Mouse (Mus musculus): ENCODE data around the gene Ifnar2. TPM values are rescaled to one million over a fixed set of nuclear protein-coding genes. Genes with fewer than 3 reads are reported as not detected.

The Ifnar2 gene
- polyA plus RNA-seq, 1 experiment from 2014 or later, result 53.9 TPM

DNA sequence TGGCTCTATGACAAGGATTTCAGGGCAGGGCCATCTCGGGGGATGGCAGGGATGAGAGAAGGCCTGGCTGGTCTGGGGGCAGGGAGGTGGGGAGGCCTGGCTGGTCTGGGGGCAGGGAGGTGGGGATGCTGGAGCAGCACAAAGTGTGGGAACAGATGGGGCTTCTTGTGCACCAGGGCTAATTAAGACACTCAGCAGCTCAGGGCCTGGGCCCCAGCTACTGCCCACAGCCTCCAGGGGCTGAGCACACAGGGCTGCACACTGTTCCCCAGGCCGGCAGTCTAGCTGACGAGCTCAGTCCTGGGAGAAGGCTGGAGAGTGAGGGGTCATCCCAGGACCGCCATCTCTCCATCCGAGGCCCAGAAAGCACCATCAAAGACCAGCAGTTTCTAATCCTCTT, 35.1 kb upstream of the Ifnar2 start:
- WGBS (ENCODE audit: insufficient replicate concordance), result 60% methylated on average over 5 of the region's 5 CpGs
- H3K4me1 ChIP-seq (ENCODE audit: control insufficient read depth, insufficient read depth, low read length), result no peaks in the 10 kb centered on the region
- no peak overlapping the region for H3K4me3 ChIP-seq (ENCODE audit: low read depth, low read length)
- no peak for ATAC-seq (replicated peaks; ENCODE audit: insufficient number of reproducible peaks, low FRiP score, low TSS enrichment)
- no peaks in the 10 kb centered on the region for H3K9me3 ChIP-seq (replicated peaks; ENCODE audit: control insufficient read depth, low read length)
- H3K9ac ChIP-seq (ENCODE audit: low read depth, low read length), result no peak overlapping the region
- H3K27me3 ChIP-seq (ENCODE audit: control insufficient read depth, insufficient read depth, low read length), result no peaks in the 10 kb centered on the region
- no peak overlapping the region for H3K27ac ChIP-seq (ENCODE audit: low read depth, low read length)
- H3K36me3 ChIP-seq (ENCODE audit: control insufficient read depth, insufficient read depth, low read length), result no peaks in the 10 kb centered on the region
- no peak overlapping the region for H3K4me2 ChIP-seq

DNA sequence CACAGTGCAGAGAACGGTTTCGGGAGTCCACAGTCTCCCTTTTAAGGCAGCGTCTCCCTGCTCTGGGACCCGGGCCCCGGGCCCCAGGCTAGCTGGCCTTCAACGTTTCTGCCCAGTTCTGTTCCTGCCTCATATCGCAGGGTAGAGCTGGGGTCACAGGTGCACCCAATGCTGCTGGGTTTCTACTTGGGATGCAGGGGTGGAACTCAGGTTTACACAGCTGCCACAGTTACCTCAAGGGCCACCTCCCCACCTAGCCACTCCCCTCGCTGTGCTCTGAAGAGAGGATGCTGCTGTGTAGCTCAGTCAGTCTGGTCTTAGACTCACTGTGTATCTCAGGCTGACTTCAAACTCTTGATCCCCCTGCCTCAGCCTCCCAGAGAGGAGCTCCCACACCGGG, 26.1 kb upstream of the Ifnar2 start:
- Histone ChIP-seq H3K4me2 (no peak overlapping the region), H3K4me1 (ENCODE audit: control insufficient read depth, insufficient read depth, low read length) (no peaks in the 10 kb centered on the region), H3K9ac (ENCODE audit: low read depth, low read length) (no peak overlapping the region), H3K9me3 (replicated peaks; ENCODE audit: control insufficient read depth, low read length) (no peaks in the 10 kb centered on the region), H3K36me3 (ENCODE audit: control insufficient read depth, insufficient read depth, low read length) (no peaks in the 10 kb centered on the region), H3K27me3 (ENCODE audit: control insufficient read depth, insufficient read depth, low read length) (peaks cover 5% of the 10 kb centered on the region), H3K27ac (ENCODE audit: low read depth, low read length) (no peak overlapping the region), H3K4me3 (ENCODE audit: low read depth, low read length) (no peak overlapping the region)
- ATAC-seq (replicated peaks; ENCODE audit: insufficient number of reproducible peaks, low FRiP score, low TSS enrichment), result no peak
- WGBS (ENCODE audit: insufficient replicate concordance), result 70% methylated on average over 9 of the region's 9 CpGs

DNA sequence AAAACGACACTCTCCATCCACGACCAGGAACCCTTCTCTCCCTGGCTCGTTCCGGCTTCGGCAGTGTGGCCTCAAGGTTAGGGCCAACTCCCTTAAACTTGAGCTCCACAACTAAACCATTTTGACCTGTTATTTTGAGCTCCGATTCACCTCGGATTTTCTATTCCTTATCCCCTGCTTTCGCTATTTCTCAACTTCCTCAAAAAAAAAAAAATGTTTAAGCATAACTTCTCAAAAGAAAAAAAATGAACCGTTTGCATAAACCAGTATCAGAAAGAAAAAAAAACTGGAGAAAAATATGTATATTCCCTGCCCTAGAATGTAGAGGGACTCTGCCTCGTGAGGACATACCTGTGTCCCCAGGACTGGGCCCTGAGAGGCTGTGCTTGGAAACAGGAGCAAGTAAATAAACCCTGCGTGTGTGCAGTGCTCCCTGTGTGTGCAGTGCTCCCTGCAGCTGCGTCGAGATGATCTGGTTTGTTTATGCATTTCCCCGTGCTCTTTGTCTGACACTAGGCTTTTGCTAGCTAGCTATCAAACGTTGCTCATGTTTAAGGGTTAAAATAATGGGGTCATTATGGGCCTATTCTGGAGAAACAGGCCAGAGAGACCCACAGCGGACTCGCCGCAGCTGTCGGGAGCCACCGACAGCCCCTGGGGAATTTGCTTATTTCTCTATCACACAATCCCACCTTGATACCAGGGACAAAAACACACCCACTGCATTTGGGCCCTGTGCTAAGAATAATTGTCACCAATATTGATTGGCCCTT, 24.9 kb upstream of the Ifnar2 start:
- peaks cover 6% of the 10 kb centered on the region for H3K27me3 ChIP-seq (ENCODE audit: control insufficient read depth, insufficient read depth, low read length)
- no peak overlapping the region for H3K27ac ChIP-seq (ENCODE audit: low read depth, low read length)
- H3K9me3 ChIP-seq (replicated peaks; ENCODE audit: control insufficient read depth, low read length), result no peaks in the 10 kb centered on the region
- ATAC-seq (replicated peaks; ENCODE audit: insufficient number of reproducible peaks, low FRiP score, low TSS enrichment), result no peak
- H3K4me2 ChIP-seq, result no peak overlapping the region
- no peaks in the 10 kb centered on the region for H3K36me3 ChIP-seq (ENCODE audit: control insufficient read depth, insufficient read depth, low read length)
- 68% methylated on average over 20 of the region's 20 CpGs for WGBS (ENCODE audit: insufficient replicate concordance)
- no peak overlapping the region for H3K4me3 ChIP-seq (ENCODE audit: low read depth, low read length)
- no peaks in the 10 kb centered on the region for H3K4me1 ChIP-seq (ENCODE audit: control insufficient read depth, insufficient read depth, low read length)
- no peak overlapping the region for H3K9ac ChIP-seq (ENCODE audit: low read depth, low read length)

DNA sequence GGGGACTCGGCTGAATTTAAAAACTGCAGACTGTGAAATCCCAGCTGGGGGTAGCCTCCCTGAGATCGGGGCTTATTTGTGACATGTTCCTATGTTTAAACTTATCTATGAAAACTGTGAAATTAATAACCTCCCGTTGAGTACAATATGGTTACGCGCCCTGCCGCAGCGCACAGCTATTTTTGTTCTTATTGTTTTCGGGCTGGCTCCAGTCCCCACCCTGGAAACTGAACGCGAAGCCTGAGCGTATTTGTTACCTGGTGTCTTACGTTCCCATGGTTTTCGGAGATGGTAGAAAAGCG, 24.4 kb upstream of the Ifnar2 start:
- Histone ChIP-seq H3K9ac (ENCODE audit: low read depth, low read length) (no peak overlapping the region), H3K4me2 (no peak overlapping the region), H3K27ac (ENCODE audit: low read depth, low read length) (no peak overlapping the region), H3K9me3 (replicated peaks; ENCODE audit: control insufficient read depth, low read length) (no peaks in the 10 kb centered on the region), H3K4me3 (ENCODE audit: low read depth, low read length) (no peak overlapping the region), H3K36me3 (ENCODE audit: control insufficient read depth, insufficient read depth, low read length) (no peaks in the 10 kb centered on the region), H3K27me3 (ENCODE audit: control insufficient read depth, insufficient read depth, low read length) (peaks cover 11% of the 10 kb centered on the region), H3K4me1 (ENCODE audit: control insufficient read depth, insufficient read depth, low read length) (no peaks in the 10 kb centered on the region)
- ATAC-seq (replicated peaks; ENCODE audit: insufficient number of reproducible peaks, low FRiP score, low TSS enrichment), result no peak
- 73% methylated on average over 14 of the region's 14 CpGs for WGBS (ENCODE audit: insufficient replicate concordance)

DNA sequence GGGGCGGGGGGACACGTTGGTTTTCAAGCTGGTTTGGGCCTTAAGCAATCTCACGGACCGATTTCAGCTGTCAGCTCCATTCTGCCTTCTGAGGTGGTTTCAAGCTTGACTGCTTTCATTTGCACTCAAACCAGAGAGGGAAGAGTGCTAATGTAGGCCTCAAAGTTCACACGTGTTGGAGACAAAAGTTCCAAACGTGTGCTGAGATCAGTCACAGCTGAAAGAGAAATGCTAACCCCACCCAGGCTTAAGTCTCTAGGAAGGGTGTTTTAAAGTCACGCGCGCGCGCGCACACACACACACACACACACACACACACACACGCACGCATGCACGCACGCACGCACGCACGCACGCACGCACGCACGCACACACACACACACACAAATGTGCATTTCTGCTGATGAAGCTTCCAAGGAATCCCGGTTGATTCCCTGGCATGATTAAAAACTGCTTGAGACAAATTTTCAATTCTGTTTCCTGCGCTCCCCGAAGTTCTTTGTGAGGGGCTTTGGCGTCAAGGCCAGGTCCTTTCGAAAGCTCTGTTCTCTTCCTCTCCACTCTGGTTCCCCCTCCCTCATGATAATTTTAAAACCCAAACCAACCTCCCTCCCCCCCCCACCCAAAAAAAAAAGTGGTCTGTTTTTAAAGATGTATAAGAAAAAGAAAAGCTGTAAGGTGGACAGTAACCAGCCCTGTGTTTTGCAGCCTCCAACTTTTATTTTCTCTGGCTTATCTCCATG, 23.8 kb upstream of the Ifnar2 start:
- ATAC-seq (replicated peaks; ENCODE audit: insufficient number of reproducible peaks, low FRiP score, low TSS enrichment), result no peak
- Histone ChIP-seq H3K27ac (ENCODE audit: low read depth, low read length) (no peak overlapping the region), H3K4me2 (no peak overlapping the region), H3K27me3 (ENCODE audit: control insufficient read depth, insufficient read depth, low read length) (peaks cover 15% of the 10 kb centered on the region), H3K36me3 (ENCODE audit: control insufficient read depth, insufficient read depth, low read length) (no peaks in the 10 kb centered on the region), H3K4me3 (ENCODE audit: low read depth, low read length) (no peak overlapping the region), H3K4me1 (ENCODE audit: control insufficient read depth, insufficient read depth, low read length) (no peaks in the 10 kb centered on the region), H3K9me3 (replicated peaks; ENCODE audit: control insufficient read depth, low read length) (no peaks in the 10 kb centered on the region), H3K9ac (ENCODE audit: low read depth, low read length) (no peak overlapping the region)
- 74% methylated on average over 28 of the region's 28 CpGs for WGBS (ENCODE audit: insufficient replicate concordance)

DNA sequence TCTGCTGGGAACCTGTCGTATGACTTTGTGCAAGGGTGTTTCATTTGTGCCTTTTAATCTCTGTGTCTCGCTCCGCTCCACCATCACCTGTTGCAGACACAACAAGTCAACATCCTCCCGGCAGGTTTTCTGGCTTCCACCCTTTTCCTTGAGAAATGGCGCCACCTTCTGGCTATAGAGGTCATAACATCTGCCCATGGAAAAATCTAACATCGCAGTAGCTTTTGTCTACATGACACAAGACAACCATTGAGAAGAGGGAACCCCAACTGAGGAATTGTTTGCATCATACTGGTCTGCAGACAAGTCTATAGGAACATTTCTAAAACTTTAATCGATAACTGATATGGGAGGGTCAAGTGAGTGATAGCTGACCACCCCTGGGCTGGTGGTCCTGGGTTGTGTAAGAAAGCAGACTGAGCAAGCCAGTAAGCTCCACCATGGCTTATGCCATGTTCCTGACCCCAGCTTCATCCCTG, 20.5 kb upstream of the Ifnar2 start:
- Histone ChIP-seq H3K4me3 (ENCODE audit: low read depth, low read length) (no peak overlapping the region), H3K4me1 (ENCODE audit: control insufficient read depth, insufficient read depth, low read length) (no peaks in the 10 kb centered on the region), H3K9me3 (replicated peaks; ENCODE audit: control insufficient read depth, low read length) (no peaks in the 10 kb centered on the region), H3K4me2 (no peak overlapping the region; the same call in 1 of the 2 replicates), H3K36me3 (ENCODE audit: control insufficient read depth, insufficient read depth, low read length) (no peaks in the 10 kb centered on the region), H3K9ac (ENCODE audit: low read depth, low read length) (no peak overlapping the region), H3K27ac (ENCODE audit: low read depth, low read length) (peak overlapping the region; percentile 78), H3K27me3 (ENCODE audit: control insufficient read depth, insufficient read depth, low read length) (peaks cover 19% of the 10 kb centered on the region)
- 7% methylated on average over 7 of the region's 7 CpGs for WGBS (ENCODE audit: insufficient replicate concordance)
- no peak for ATAC-seq (replicated peaks; ENCODE audit: insufficient number of reproducible peaks, low FRiP score, low TSS enrichment)

DNA sequence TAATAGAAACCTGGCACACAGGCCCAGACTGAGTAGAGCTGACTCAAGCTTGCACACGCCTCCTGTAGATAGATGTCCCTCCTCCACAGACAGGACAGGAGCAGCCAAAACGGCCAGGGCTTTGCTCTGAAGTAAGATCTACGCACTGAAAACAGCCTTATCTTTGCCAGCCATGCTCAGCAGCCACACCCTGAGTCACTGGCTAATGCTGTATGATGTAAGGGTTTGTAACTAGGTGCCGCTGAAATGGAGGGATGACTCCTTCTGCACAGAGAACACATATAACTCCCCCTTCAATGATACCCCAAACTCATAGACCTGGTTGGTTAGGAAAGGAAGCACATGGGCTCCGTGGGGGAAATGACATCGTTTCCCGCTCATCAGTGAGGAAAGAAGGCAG, 19.8 kb upstream of the Ifnar2 start:
- peak overlapping the region; percentile 78 for H3K27ac ChIP-seq (ENCODE audit: low read depth, low read length)
- peak overlapping the region; percentile 32 for H3K4me2 ChIP-seq
- WGBS (ENCODE audit: insufficient replicate concordance), result 46% methylated on average over 7 of the region's 7 CpGs
- no peaks in the 10 kb centered on the region for H3K36me3 ChIP-seq (ENCODE audit: control insufficient read depth, insufficient read depth, low read length)
- peaks cover 19% of the 10 kb centered on the region for H3K27me3 ChIP-seq (ENCODE audit: control insufficient read depth, insufficient read depth, low read length)
- H3K4me1 ChIP-seq (ENCODE audit: control insufficient read depth, insufficient read depth, low read length), result peaks cover under 1% of the 10 kb centered on the region; the same call in 1 of the 2 replicates
- H3K4me3 ChIP-seq (ENCODE audit: low read depth, low read length), result no peak overlapping the region
- peak; percentile 90 for ATAC-seq (replicated peaks; ENCODE audit: insufficient number of reproducible peaks, low FRiP score, low TSS enrichment)
- H3K9ac ChIP-seq (ENCODE audit: low read depth, low read length), result no peak overlapping the region
- no peaks in the 10 kb centered on the region for H3K9me3 ChIP-seq (replicated peaks; ENCODE audit: control insufficient read depth, low read length)

DNA sequence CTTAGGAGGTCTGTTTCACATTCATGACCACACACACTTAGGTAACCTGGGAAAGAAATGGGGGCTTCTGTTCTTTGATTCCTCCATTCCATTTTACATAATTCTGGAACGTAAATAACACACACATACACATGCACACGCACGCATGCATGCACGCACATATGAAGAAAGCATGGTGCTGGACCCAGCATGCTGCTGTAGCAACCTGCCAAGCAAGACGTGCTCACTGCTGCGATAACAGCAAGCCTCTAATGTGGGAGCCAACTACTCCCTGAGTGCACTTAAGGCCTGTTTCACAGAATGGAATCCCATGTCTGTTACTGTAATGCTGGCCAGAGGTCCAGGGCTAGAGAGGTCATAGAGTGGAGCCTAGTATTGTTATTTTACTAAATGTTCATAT, 19.4 kb upstream of the Ifnar2 start:
- peak overlapping the region; percentile 32 for H3K4me2 ChIP-seq
- H3K4me1 ChIP-seq (ENCODE audit: control insufficient read depth, insufficient read depth, low read length), result peaks cover 2% of the 10 kb centered on the region; the same call in 1 of the 2 replicates
- ATAC-seq (replicated peaks; ENCODE audit: insufficient number of reproducible peaks, low FRiP score, low TSS enrichment), result 0 out of 2 replicates have a peak, but pooled peaks have one; percentile 47
- H3K27ac ChIP-seq (ENCODE audit: low read depth, low read length), result peak overlapping the region; percentile 78
- 72% methylated on average over 6 of the region's 6 CpGs for WGBS (ENCODE audit: insufficient replicate concordance)
- peaks cover 19% of the 10 kb centered on the region for H3K27me3 ChIP-seq (ENCODE audit: control insufficient read depth, insufficient read depth, low read length)
- no peaks in the 10 kb centered on the region for H3K9me3 ChIP-seq (replicated peaks; ENCODE audit: control insufficient read depth, low read length)
- no peak overlapping the region for H3K9ac ChIP-seq (ENCODE audit: low read depth, low read length)
- no peaks in the 10 kb centered on the region for H3K36me3 ChIP-seq (ENCODE audit: control insufficient read depth, insufficient read depth, low read length)
- no peak overlapping the region for H3K4me3 ChIP-seq (ENCODE audit: low read depth, low read length)
